Mouse (Mus musculus) lung, postnatal 0 days (tissue): ENCODE data around the gene Ankrd24. TPM values are rescaled to one million over a fixed set of nuclear protein-coding genes. Genes with fewer than 3 reads are reported as not detected.
A peak's percentile ranks its signal among the peaks of the same experiment; 100 is the strongest.

Source experiments
- ATAC-seq: fragments of 200-750 bp; cut with Nextera tagmentation; 2 replicates; pipeline ENCODE4 v1.8.0; 2017; ENCODE audit warnings: moderate library complexity
- DNase-seq: peaks from one replicate; pipeline ENCODE4 v3.0.0-alpha.2; 2016; ENCODE audit warnings: low spot score
- H3K27ac ChIP-seq: fragments of 300-500 bp; sonication (generic); 2 replicates; pipeline ENCODE4 v1.5.1; 2014; ENCODE audit warnings: antibody characterized with exemption, mild to moderate bottlenecking, low read length, mixed read lengths
- H3K27me3 ChIP-seq: fragments of 300-500 bp; sonication (generic); replicated peaks from 2 replicates; pipeline ENCODE4 v1.6.1; 2014; ENCODE audit warnings: low read length, mixed read lengths; ENCODE audit not compliant: insufficient read depth
- H3K36me3 ChIP-seq: fragments of 300-500 bp; sonication (generic); 2 replicates; pipeline ENCODE4 v1.6.1; 2014; ENCODE audit warnings: low read length, mixed read lengths; ENCODE audit not compliant: insufficient read depth
- H3K4me1 ChIP-seq: fragments of 300-500 bp; sonication (generic); 2 replicates; pipeline ENCODE4 v1.6.1; 2014; ENCODE audit warnings: antibody characterized with exemption, low read depth, low read length, mixed read lengths; ENCODE audit not compliant: insufficient read depth
- H3K4me2 ChIP-seq: fragments of 300-500 bp; sonication (generic); replicated peaks from 2 replicates; pipeline ENCODE4 v1.6.1; 2014; ENCODE audit warnings: low read depth, mild to moderate bottlenecking, low read length, moderate library complexity, mixed read lengths
- H3K4me3 ChIP-seq: fragments of 300-500 bp; sonication (generic); 2 replicates; pipeline ENCODE4 v1.5.1; 2014; ENCODE audit warnings: low read depth, low read length
- H3K9ac ChIP-seq: fragments of 300-500 bp; sonication (generic); replicated peaks from 2 replicates; pipeline ENCODE4 v1.6.1; 2014; ENCODE audit warnings: low read depth, mild to moderate bottlenecking
- H3K9me3 ChIP-seq: fragments of 300-500 bp; sonication (generic); 2 replicates; pipeline ENCODE4 v1.6.1; 2016; ENCODE audit warnings: low read length, mixed read lengths
- CTCF ChIP-seq: IDR thresholded peaks from 2 replicates; pipeline ENCODE4 v1.5.1; 2016; ENCODE audit warnings: antibody characterized with exemption, mild to moderate bottlenecking
- EP300 ChIP-seq: IDR thresholded peaks from 2 replicates; pipeline ENCODE4 v1.6.1; 2016; ENCODE audit warnings: antibody characterized with exemption, mild to moderate bottlenecking, control low read depth
- WGBS: fragments of 180-500 bp; shearing (Covaris S2); extraction: QIAGEN DNeasy Blood & Tissue Kit; methylation state at CpG from one replicate; pipeline ENCODE4 v1.1.7; 2014; 5-methylcytosine and 5-hydroxymethylcytosine counted together
- polyA plus RNA-seq: library from polyadenylated mRNA; unstranded; fragments of >200 nt; fragmentation: Nextera tagmentation; extraction: Ambion mirVana; gene quantifications from 2 replicates; pipeline ENCODE4 v1.2.1, GENCODE M21; 2015

Gene Ankrd24
- polyA plus RNA-seq, 1 experiment from 2014 or later = 5.3 TPM

GRCm38 (mm10) chr10:81592631-81593030 is 35.7 kb upstream of the Ankrd24 start:
- Histone ChIP-seq H3K9me3 (no peaks in the 10 kb centered on the region), H3K27me3 (no peaks in the 10 kb centered on the region), H3K27ac (no peak overlapping the region), H3K9ac (no peak overlapping the region), H3K36me3 (peaks cover 1% of the 10 kb centered on the region; the same call in 1 of the 2 replicates), H3K4me3 (no peak overlapping the region), H3K4me2 (no peak overlapping the region), H3K4me1 (peaks cover 5% of the 10 kb centered on the region; the same call in 1 of the 2 replicates)
- ATAC-seq (no peak), DNase-seq (no peak)
- TF ChIP-seq EP300 (no peak), CTCF (no peak)
- 74% methylated on average over 7 of the region's 7 CpGs for WGBS

DNA sequence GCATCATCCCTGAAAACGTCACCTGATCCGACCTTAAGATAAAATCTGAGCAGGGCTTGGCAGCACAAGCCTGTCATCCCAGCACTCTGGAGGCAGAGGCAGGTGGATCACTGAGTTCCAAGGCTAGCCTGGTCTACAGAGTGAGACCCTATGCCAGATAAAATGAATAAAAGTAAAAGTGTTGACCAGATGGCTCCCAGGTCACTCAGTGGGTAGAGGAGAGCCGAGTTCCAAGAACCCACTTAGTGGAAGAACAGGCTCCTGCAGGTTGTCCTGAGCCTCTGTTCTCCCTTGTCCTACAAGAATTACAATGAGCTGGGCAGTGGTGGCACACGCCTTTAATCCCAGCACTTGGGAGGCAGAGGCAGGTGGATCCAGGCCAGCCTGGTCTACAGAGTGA is 35.1 kb upstream of the Ankrd24 start:
- H3K9ac ChIP-seq = no peak overlapping the region
- DNase-seq = no peak
- H3K4me2 ChIP-seq = no peak overlapping the region
- H3K4me3 ChIP-seq = no peak overlapping the region
- H3K9me3 ChIP-seq = no peaks in the 10 kb centered on the region
- WGBS = 60% methylated on average over 4 of the region's 4 CpGs
- H3K27me3 ChIP-seq = no peaks in the 10 kb centered on the region
- no peak overlapping the region for H3K27ac ChIP-seq
- TF ChIP-seq CTCF = no peak
- TF ChIP-seq EP300 = no peak
- H3K4me1 ChIP-seq = peaks cover 5% of the 10 kb centered on the region; the same call in 1 of the 2 replicates
- no peak for ATAC-seq
- H3K36me3 ChIP-seq = no peaks in the 10 kb centered on the region

DNA sequence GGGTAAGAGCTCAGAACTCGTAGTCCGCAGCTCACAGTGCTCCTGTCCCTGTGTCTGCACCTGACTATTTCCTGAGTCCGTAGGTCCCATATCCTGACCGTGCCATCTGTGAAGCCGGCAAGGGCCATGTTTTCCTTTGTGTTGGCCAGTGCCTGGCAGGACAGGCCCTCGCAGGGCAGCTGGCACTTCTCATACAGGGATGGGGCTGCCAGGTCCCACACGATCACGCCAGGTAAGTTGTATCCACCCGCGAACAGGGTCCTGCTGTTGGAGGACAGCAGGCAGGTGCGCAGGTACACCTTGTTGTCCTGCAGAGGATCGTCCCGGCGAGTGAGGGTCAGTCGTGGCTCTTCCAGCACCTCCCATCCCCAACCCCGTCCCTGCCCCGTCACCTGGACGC is 34.4 kb upstream of the Ankrd24 start:
- Histone ChIP-seq H3K4me2 (no peak overlapping the region), H3K9ac (no peak overlapping the region), H3K4me1 (peaks cover 5% of the 10 kb centered on the region; the same call in 1 of the 2 replicates), H3K4me3 (no peak overlapping the region), H3K27me3 (no peaks in the 10 kb centered on the region), H3K9me3 (no peaks in the 10 kb centered on the region), H3K27ac (no peak overlapping the region), H3K36me3 (no peaks in the 10 kb centered on the region)
- ATAC-seq (no peak), DNase-seq (no peak)
- TF ChIP-seq CTCF = no peak
- no peak for TF ChIP-seq EP300
- WGBS = 67% methylated on average over 18 of the region's 18 CpGs

- H3K4me1 ChIP-seq = peaks cover 6% of the 10 kb centered on the region; the same call in 1 of the 2 replicates
- no peak overlapping the region for H3K4me3 ChIP-seq
- WGBS = 35% methylated on average over 5 of the region's 5 CpGs
- no peak for DNase-seq
- H3K9me3 ChIP-seq = no peaks in the 10 kb centered on the region
- ATAC-seq = no peak
- no peak overlapping the region for H3K9ac ChIP-seq
- H3K36me3 ChIP-seq = no peaks in the 10 kb centered on the region
- TF ChIP-seq CTCF (no peak), EP300 (no peak)
- H3K27ac ChIP-seq = no peak overlapping the region
- H3K4me2 ChIP-seq = no peak overlapping the region
- H3K27me3 ChIP-seq = no peaks in the 10 kb centered on the region
These were observed 32.7 kb upstream of the Ankrd24 start for GRCm38 (mm10) chr10:81595599-81595998.

GRCm38 (mm10) chr10:81596611-81597010 is 31.7 kb upstream of the Ankrd24 start:
- Histone ChIP-seq H3K27me3 (no peaks in the 10 kb centered on the region), H3K9ac (no peak overlapping the region), H3K36me3 (no peaks in the 10 kb centered on the region), H3K9me3 (no peaks in the 10 kb centered on the region), H3K4me1 (peaks cover 11% of the 10 kb centered on the region; the same call in 1 of the 2 replicates), H3K4me3 (peak overlapping the region; percentile 34), H3K27ac (peak overlapping the region; percentile 40; the same call in 1 of the 2 replicates), H3K4me2 (peak overlapping the region; percentile 57)
- ATAC-seq = peak; percentile 12; the same call in 1 of the 2 replicates
- 0% methylated on average over 10 of the region's 10 CpGs for WGBS
- peak; percentile 52 for DNase-seq
- TF ChIP-seq EP300 (no peak), CTCF (no peak)

DNA sequence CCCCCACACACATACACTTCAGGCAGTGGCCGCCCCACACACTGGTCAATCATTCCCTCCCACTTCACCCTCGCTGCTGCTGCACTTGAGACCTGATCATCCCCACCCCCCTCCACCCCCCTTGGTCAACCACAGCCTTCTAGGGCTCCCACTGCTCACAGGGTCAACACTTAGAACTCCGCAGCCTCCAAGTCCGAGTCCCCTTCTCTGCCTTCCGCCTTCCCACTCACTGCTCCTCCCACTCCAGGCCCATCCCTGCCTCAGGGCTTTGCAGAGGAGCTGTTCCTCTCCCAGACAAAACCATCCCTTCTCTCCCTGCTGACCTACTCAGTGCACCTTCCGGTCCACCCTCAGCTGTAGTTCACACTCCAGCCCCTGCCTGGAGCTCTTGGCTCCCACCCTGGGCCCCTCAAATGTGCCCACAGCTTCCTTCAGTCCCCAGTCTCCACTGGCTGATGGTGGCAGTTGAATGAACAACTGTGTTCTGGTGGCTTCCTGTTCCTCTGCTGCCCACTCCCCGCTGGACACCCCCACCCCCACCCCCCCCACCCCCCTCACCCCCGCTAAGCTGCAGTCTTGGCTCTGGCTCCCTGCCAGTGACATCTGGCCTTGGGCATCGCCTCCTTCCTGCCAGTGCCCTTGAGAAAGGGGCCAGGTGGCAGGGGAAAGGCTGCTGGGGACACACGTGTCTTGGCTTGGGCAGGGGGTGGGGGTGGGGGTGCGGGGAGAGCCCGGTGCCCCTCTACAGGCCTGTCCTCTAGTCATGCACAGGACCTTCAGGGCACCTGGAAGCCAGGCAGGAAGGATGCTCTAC is 31.0 kb upstream of the Ankrd24 start:
- Histone ChIP-seq H3K27ac (peak overlapping the region; percentile 40), H3K4me1 (peaks cover 11% of the 10 kb centered on the region; the same call in 1 of the 2 replicates), H3K4me3 (peak overlapping the region; percentile 34), H3K9ac (no peak overlapping the region), H3K27me3 (no peaks in the 10 kb centered on the region), H3K4me2 (peak overlapping the region; percentile 57), H3K36me3 (no peaks in the 10 kb centered on the region), H3K9me3 (no peaks in the 10 kb centered on the region)
- DNase-seq = peak; percentile 85
- peak; percentile 66 for ATAC-seq
- TF ChIP-seq CTCF = no peak
- TF ChIP-seq EP300 = peak; percentile 35; the same call in 1 of the 2 replicates
- 2% methylated on average over 6 of the region's 12 CpGs for WGBS
